Mouse (Mus musculus) cortical plate, adult 2 months (tissue): ENCODE results near the gene Vdac1.

Source experiments
- CTCF ChIP-seq: fragments of 200-500 bp; IDR thresholded peaks from 2 replicates; pipeline ENCODE4 v1.5.1; 2011; ENCODE audit warnings: mild to moderate bottlenecking, control low read depth, low read length; ENCODE audit not compliant: insufficient read depth; ENCODE audit errors: extremely low read depth
- POLR2A ChIP-seq: fragments of 200-500 bp; IDR thresholded peaks from 2 replicates; pipeline ENCODE4 v1.6.1; 2011; ENCODE audit warnings: mild to moderate bottlenecking, low read length, control low read depth; ENCODE audit not compliant: insufficient read depth; ENCODE audit errors: extremely low read depth

DNA sequence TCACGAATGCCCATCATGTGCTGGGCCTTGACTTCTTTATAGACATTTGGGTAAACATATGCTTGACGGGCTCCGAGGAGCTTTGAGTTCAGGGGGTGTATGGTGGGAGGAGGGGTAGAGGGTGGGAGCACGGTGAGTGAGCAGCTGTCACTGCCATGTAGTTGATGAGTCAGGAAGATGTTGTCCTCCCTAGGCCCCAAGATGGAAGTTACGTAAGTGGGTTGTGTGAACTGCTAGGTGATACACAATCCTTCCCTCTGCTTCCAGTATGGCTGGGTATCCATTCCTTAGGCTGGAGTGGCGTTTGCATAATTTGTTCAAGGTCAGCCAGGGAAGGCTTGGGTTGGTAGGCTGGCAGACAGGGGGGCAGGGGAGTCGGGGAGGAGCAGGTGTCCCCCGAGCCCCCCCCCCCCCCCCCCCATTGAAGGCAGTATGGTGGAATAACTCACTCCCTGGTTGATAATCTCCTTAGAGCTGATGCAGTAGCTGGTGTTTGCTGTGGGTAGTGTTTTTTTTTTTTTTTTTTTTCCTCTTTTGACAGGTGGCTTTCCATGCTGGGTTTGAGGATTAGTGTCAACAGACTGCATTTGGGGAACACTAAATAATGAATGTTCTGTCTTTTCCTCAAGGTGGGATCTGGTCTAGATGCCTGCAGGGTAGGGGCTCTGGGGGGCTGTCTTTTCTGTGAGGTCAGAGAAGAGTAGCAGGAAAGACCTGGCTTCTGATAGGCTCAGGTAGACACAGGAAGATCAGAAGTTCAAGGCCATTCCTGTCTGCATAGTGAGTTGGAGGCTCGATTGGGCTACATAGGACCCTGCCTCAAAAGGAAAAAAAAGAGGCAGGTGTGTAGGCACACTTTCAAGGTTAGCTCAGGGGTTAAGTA, 8.8 kb downstream of the Vdac1 start:
- TF ChIP-seq CTCF: no peak
- TF ChIP-seq POLR2A: no peak
